Mouse (Mus musculus) kidney, postnatal 25 days (tissue): ENCODE measurements around the gene Fsip1.

Experiments used
- DNase-seq, 2 experiments: peaks; one replicate each; pipeline ENCODE4 v3.0.0; 2021; ENCODE audit warnings: mixed read lengths in 2 of 2

Gene Fsip1

DNA sequence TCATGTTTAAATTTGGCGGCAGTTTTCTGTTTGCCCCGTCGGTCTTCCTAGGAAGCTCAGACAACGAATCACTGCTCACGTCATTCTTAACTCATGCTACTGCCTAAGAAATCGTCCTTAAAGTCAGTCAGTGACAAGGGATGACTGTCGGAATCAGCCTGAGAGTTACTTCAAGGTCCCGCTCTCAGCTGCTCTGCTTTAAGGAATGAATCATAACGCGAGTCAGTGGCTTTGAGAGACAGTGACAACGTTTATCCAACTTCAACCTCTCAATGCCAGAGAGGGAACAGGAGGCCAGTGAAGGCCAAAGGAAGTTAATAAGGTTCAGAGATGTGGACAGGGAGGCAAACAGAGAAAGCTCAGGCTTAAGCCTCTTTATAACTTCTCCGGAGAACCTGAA, 7.8 kb downstream of the Fsip1 start:
- DNase-seq = no peak

DNA sequence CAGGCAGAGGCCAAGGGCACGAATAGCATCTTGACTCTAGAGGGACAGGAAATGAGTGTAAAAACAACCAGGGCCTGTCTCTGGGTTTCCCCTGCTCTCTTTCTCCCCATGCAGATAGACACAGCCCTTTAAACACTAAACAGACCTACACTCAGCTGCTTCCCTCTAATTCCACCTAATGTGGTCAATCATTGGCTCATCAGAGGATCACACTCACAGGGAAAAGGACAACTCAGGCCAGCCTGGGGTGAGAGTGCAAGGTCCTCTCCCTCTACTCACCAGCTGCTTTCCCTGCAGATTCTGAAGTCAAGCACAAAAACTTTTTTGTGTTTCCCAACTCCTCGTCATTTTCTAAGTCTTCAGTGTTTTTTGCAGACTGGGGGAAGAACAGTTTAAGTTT, 8.8 kb downstream of the Fsip1 start:
- DNase-seq = peak; percentile 56 to 79

DNA sequence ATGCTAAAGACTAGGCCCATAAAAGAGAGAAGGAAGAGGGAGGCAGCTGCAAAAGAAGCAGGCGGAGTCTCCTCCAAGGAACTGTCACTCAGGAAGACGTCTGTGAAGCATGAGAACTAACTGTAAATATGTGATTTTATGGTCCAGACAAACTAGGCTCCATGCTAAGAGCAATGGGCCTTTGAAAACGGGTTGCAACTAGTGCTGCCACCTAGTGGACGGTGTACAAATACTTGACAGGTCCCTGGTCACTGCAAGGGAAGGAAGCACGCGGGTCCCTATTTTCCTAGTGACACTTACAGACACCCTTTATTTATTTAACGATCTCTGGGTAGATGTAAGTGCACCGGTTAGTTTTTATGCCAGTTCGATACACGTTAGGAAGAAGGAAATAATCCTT, 10.9 kb downstream of the Fsip1 start:
- peak; percentile 80 to 89 for DNase-seq

DNA sequence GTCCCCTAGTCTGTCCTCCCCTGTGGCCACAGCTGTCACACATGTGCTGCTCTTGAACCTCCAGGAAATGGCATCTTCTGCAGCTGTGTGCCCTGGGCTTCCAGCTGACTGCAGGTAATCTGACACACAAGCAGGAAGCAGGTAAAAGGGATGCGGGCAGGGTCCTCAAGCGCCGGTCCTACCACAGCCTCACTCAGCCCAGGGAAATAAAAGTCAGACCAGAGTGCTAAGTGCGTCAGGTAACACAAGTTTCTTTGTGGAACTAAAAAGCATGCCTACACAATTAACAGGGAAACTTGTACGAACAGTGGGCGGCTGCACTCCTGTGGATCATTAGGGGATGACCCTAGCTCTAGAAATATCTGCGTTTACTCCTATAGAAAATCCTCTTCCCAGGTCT, 20.6 kb downstream of the Fsip1 start:
- DNase-seq = no peak

DNA sequence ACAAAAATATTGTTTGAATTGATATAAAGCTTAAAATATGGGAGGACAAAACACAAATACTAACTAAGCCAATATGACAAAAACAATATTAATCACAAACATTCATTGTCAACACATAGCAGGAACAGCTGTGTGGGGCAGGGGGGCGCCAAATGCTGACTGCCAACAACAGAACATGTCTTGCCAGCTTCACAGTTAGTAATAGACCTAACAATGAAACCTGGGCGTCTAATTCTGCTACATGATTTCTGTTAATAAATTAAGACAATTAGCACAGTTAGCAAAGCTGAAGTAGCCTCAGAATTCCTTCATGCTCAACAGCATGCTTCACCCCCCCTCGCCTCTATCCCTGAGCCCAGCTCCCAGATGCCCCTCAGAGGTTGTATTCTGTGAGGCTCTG, 21.2 kb downstream of the Fsip1 start:
- DNase-seq = no peak

DNA sequence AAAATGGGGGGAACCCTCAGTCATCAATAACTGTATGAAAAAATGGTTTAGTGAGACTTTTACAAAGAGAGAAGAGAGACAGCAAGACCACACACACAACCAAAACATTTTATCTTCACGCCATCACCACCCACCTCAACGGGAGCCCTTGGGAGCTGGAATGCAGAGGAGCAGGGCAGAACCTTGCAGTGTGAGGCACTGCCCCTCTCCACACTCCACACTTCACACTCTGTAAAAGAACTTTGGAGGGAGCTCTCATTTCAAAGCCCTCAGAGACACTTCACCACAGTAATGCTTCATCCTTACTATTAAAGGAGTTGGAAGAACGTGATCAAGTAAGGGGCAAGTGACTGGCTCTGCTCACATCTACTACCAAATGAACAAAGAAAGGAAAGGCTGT, 26.2 kb downstream of the Fsip1 start:
- DNase-seq = no peak

DNA sequence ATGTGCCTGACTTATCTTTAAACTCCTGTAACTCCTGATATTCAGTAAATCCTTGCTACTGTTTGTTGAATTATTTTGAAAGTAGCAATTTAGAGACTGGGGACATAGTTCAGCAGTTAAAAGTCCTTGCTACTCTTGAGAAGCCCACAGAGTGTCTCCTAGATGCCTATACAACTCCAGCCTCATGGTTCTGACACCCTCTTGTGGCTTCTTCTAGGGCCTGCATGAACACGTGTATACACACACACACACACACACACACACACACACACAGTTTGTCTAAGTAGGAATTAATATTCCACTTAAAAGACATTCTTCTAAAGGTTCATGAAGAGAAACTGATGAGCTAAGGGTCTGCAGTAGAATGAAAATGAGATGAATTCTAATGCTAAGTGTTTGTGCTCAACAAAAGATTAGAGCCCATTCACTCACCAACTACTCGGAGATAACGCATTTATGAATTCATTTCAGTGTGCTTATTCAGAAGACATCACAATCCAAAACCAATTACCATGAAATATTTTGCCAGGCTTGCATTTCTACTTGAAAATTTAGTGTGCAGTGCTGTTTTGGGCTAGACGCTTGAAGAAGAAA, 28.2 kb downstream of the Fsip1 start:
- DNase-seq = no peak

DNA sequence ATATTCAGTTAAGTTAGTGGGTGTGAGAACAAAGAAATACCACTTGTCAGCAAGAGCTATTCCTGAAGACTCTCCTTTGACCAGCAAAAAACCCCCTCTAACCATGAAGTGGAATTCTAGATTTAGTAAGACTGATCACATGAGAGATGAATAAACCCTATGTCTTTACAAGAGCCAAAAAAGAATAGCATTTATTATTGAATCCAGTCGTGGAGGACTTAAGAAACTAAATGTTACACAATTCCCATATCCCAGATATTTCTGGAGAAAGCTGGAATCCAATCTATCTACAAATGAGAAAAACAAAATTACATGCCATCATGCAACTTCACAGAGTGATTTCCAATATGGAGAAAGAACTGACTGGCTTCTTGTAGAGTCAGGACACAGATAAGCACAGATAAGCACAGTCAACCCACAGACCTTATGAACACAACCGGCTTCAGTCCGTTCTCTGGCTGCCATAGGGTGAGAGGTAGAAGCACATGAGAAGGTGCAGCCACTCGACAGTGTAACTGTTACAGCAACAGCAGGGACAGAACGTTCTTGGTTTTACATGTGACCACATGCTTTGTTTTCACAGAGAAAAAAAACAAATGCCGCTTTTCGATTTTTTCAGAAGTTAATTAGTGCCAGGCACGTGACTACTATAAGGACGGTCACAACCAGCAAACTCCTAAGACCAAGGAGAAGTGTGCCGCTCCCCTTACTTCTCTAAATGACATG, 31.3 kb downstream of the Fsip1 start:
- no peak for DNase-seq

DNA sequence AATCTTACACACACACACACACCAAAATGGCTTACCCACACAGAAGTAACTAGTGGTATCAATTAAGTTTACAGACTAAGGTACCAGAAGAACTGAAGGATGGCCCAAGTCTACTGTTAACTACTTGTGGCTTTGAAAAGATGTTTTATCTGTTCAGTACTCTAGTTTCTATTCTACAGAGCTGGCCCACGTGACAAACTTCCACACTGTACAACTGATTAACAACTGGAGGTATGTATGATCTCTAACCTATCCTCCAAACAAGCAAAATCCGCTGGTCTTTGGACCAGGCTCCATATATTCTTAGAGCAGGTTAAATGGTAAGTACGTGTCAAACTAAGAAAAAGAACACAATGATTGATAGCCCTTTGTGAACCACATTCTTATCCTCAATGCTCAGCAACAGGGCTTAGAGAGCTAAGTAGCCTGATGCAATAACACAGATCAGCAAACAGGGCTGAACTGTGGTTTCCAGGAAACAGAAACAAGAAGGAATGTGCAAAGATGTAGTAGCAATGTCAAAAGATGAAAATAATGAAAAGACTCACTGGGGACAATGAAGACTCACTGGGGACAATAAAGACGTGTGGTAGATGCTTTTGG, 38.7 kb downstream of the Fsip1 start:
- no peak for DNase-seq

DNA sequence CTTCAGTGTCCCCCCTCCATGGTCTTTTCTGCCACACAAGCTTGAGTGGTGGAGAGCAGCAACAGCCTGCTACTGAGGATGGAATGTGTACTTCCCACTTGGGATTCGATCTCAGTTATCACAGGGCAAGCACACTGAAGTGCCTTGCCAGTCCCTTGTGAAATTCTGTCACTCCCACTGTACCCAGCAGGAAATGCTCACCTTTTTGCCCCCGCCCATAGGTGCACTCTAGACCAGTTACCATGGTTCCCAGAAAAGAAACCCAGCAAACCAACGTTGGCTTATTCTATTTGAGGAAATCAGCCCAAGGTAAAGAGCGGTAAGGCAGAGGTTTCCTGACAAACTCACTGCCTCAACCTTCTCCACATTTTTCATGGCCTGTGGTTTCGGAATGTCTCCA, 47.1 kb downstream of the Fsip1 start:
- no peak for DNase-seq

DNA sequence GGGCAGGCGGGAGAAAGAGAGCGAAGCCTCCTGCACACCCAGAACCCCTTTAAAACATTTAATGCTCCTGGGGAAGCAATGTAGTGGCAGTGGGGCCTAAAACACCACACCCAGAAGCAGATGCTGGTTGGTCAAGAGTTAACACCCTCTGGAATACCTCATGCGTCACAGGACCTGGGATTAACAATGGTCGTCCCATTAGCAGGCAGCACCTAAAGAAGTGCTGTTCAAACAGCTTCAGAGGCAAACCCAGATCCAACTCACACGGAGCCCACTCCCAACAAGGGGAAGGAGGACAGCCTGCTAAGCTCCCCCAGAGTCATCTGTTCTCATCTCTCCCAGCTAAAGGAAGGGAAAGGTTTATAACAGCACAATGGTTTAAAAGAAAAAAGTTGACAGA, 48.1 kb downstream of the Fsip1 start:
- no peak for DNase-seq

DNA sequence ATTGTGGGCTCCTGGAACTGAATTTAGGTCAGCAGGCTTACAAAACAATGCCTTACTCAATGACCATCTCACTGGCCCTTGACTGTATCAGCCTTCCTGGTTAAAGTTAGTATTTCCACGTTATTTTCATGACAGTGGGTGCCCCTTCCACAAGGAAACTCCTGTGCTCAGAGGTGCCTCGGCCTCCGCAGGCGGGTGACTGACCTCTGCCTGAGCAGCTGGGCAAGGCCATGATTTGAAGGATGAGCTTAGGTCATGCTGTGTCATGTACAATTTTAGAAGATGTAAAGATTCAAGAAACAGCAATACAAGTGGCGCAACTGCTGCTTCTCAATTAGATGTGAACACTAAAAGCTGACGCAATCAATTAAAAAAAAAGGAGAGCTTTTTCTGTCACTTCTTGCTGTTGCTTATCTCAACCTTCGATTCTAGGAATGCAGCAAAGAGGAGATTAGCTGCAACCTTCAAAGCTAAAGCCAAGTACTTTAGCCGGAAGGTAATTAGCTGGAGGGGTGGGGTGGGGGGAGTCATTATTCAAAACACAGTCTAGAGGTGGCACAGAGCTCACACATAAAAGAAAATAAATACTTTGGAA, 50.7 kb downstream of the Fsip1 start:
- DNase-seq = no peak

DNA sequence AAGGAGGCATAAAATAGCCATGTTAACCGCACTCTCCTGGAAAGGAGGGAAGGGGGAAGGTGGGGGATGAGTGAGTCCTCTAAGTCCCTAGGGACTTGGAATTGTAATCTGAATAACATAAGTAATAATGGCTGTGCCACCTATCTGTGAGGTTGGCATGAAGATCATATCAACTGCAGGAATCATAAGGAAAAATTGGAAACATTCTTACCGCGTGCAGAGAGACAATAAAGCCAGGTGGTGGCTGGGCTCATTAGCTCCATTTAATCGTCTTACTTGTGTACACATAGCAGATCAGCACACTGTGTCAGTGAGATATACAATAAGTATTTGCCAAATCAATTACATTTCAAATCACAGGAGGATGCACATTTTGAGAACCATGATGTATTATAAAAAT, 52.1 kb downstream of the Fsip1 start:
- DNase-seq = no peak

DNA sequence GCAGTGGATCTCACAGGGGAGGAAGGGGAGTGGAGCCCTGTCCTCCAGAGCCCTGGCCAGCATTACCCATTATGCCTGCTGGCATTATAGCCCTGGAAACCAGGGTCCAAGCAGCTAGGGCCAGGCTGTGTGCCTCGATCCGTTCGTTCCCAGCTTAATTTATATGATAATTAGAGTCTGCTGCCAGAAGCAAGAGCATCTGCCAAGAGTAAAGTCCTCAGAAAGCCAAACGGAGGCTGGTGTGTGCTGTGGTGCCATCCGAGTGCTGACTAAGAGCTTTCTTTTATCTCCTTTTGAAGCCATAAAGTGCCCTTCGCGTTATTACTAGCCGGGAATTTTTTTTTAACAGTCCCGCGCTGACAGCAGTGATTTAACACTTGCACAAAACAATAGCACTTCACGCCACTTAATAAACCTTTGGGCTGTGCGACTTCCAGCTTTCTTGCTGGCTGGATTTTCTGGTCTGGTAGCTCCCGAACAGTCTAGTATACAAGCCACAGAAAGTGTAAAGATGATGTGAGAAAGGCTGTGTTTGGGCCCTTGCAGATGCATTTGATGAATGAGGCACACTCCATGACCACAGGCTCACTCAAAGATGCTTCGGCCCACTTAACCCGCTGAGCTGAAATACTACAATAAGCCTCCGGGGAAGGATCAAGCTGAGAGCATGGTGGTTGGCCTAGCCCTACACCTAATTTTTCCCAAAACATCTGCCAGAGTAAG, 52.9 kb downstream of the Fsip1 start:
- DNase-seq = peak; percentile 38 to 64

DNA sequence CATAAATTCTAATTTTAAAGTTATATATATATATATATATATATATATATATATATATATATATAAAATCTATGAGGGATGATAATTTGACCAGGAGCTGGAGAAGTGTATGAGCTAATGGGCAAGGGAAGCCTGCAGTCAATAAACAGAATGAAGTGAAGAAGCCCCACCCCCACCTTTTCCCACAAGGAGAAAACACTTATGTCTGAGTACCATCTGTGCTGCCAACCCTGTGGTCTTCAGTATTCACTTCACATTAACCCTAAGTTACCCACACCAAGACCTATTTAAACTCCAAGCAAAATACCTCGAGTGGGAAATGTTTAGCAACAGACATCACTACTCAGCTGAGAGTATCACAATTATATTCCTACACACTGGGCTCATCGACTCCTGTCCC, 53.8 kb downstream of the Fsip1 start:
- DNase-seq = no peak

DNA sequence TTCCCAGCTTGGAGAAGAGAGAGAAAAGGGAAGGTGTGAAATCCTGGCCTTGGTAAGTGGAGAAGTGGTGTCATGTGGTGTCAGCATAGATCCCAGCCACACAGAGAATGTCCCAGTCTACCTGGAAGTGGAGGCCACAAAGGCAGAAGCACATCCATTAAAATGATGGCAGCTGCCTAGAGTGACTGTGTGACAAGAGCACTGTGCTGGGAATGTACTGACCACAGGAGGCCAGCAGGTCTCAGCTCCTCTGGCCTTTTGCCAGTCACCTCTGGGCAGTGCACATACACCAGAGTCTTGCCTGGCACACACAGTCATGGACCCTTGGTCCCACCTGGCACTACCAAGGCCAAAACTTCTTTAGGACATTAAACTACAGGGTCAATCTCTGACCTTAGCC, 54.8 kb downstream of the Fsip1 start:
- peak; percentile 51 to 52 for DNase-seq

DNA sequence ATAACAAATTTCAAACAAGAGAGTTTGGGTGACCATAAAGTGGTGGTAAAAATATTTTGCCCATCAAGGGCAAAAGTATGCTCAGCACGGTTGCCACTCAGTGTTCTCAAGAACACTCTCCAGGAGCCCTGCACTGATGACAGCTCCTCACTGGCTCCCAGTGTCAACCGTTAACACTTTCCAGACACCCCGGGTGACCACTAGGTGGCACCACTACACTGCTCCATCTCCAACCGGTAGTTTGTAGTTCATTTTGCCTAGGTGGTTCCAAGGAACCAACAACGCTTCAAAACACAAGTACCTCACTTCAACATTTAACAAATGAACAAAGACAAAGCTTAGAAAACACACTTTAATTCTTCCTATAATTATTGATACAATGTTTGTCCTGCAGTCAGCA, 56.9 kb downstream of the Fsip1 start:
- peak; percentile 80 to 85 for DNase-seq

DNA sequence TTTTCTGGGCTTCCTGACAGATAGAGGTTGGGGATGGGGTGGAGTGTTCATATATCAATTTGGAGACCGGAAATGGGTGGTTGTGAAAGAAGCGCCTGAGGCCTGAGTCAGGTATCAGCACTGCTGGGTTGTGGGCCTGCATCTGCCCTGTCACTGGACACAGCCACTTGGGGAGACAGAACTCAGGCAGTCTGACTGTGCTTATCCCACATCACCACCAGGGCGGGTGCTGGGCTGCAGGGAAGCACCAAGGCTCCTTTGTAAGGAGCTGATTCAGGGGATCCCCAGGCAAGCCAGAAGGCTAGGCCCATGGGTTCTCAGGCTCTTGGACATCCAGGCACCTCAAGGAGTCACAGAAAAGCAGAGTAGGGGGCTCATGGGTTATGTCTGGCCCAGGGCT, 59.8 kb downstream of the Fsip1 start:
- DNase-seq = no peak

DNA sequence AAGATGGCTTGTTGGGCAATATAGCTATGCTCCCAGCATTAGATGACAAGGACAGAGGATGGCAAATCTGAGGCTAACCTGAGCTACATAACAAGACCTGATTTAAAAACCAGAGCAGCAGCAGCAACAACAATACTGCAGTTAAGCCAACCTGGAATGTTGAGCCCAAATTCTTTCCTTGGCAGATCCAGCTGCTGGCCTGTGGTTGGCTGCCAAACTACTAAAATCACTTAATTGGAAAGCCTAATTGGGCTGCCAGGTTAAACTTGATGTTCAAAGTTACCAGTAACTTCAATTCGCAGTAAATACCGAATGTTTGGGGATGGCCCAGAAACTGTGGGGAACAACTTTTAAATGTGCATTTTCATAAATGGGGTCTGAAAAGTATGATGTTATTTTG, 74.6 kb downstream of the Fsip1 start:
- DNase-seq = peak; percentile 41 to 51

DNA sequence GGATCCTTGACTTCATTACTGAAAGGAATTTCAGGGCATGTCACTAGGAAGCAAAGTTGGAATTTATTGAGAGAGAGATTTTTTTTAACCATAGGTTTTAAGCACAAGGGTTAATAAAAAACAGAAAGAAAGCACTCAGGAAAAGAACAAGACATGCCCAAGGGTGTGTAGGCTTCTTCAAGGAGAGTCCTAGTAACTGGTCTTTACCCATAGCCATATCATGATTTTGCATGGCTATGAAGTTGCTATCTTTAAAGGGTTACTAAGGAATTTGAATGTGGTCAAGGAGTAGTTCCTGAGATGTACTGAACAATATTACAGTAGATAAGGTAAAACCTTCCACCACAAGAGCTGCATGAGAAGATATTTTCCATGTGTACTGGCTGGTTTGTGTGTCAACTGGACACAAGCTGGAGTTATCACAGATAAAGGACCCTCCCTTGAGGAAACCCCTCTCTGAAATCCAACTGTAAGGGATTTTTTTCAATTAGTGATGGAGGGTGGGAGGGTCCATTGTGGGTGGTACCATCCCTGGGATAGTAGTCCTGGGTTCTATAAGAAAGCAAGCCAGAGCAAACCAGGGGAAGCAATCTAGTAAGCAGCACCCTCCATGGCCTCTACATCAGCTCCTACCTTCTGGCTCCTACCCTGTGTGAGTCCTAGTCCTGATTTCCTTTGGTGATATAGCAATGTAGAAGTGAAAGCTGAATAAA, 76.7 kb downstream of the Fsip1 start:
- no peak for DNase-seq

DNA sequence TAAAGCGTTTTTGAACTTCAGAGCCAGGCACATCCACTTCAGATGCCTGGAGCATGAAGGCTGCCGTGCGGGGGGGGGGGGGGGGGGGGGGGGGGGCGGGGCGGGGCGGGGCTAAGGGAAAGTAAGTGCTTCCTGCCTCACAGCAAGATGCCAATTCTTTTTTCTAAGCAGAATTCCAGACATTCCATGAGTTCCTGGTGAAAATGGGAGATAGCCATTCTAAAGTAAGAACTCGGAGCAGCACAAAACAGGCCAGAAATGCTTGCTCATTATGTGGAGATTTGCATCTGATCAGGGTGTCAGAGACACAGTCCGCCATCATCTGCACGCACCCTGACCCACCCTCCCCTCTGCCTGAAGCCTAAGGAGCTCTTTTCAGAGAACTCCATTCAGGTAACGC, 77.3 kb downstream of the Fsip1 start:
- DNase-seq = peak in 1 of 2 experiments; percentile 13

DNA sequence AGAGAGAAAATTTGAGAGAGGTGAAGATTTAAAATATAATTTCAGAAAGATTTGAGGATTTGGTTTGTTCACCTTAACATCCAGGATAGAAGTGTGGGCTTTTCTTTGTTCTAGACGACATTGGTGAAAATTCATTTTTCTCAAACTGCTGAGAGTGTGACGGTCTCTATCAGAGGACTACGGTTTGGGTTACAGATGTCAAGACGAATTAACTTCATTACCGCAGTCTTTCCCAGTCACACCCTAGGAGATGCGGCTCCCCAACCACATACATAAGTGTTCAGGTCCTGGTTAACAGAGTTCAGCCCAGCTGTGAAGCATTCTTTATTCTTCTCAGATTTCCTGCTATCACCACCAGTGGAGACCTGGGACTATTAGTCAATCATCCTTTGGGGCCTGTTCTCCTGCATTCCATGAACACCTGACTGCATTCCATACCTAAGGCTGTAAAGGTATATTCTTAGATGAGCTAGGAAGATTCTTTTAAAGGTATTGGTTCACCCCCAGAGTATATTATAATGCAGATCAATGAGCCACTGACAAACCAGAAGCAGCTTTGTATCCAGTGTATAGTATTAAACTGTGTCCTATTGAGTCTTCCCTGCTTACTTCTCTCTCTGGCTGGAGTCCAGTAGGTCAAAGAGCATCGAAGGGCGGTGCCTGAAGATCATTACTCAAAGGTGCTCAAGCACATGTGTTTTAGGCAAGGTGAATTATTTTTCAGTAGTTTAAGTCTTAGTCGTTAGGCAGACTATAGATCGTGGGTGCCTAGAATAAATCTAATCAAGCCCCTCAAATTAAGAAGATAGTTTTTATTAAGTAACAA, 82.0 kb downstream of the Fsip1 start:
- peak; percentile 55 to 66 for DNase-seq
